Mouse (Mus musculus): ENCODE measurements around the gene Slc4a8. TPM values are rescaled to one million over a fixed set of nuclear protein-coding genes. Genes with fewer than 3 reads are reported as not detected.
A peak's percentile ranks its signal among the peaks of the same experiment; 100 is the strongest.

The Slc4a8 gene
- polyA plus RNA-seq, 1 experiment from 2014 or later, result 8.4 TPM

DNA sequence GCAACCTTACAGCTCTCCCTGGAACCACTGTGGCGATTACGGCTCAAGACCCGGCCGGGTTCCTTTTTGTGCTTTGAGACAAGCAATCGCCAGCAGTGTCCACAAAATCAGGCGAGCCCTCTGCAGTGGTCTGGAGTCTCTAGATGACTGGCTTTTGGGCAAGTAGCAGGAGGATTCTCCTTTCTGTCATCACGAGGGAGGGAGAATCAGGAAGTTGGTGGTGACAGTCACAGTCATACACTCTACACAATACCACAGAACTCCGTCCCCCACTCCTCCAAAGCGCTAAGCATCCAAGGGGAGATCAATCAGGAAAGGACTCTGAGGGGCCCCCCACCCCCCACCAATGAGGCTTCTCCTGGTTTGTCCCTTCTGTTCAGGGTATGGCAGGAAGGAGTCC is 33.0 kb upstream of the Slc4a8 start:
- 23% methylated on average over 9 of the region's 9 CpGs for WGBS
- Histone ChIP-seq H3K9me3 (replicated peaks) (no peaks in the 10 kb centered on the region), H3K4me1 (peaks cover 14% of the 10 kb centered on the region), H3K4me3 (peak overlapping the region; percentile 58), H3K36me3 (no peaks in the 10 kb centered on the region), H3K27me3 (ENCODE audit: low read depth, poor library complexity, severe bottlenecking) (peaks cover 67% of the 10 kb centered on the region), H3K27ac (replicated peaks) (no peak overlapping the region)
- DNase-seq (ENCODE audit: low spot score), result no peak

DNA sequence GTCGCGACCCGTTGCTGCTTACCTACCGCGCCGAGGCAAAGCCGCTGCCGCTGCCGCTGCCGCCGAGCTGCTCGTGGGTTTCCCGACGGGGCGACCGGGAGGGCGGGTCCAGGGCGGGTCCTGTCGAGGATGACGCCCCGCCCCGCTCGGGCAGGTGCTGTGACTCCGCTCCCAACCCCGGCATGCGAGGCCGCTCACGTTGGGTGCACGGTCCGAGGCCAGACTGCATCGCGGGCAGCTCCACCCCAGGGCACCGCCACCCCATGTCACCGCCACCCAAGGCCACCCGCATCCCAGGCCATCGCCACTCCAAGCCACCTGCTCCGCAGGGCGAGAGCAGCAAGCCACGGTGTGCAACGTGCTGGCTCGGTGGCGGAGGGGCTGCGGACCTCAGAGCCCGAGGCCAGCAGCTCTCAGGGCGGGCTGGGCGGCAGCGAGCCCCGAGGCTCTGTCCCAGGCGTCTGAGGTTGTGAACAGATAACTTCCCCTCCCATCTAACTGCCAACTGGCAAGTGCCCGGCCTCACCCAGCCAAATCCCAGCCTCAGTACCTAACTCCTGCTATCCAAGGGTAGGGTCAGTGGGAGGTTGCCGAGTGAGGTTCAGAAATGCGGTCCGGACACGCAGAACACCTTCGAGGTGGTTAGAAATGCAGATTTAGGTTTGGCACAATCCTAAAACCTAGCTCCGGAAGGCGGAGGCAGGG is 32.1 kb upstream of the Slc4a8 start, which contains the start of gene Galnt6:
Gene Galnt6, minus strand, starts transcription at position 96 of the 705 bp plus-strand sequence.
- 4% methylated on average over 50 of the region's 57 CpGs for WGBS
- Histone ChIP-seq H3K27ac (replicated peaks) (peak within 1 kb of the TSS; percentile 10; the same call in 1 of the 2 replicates), H3K9me3 (replicated peaks) (no peaks in the 10 kb centered on the region), H3K4me3 (peak within 1 kb of the TSS; percentile 58), H3K36me3 (no peaks in the 10 kb centered on the region), H3K27me3 (ENCODE audit: low read depth, poor library complexity, severe bottlenecking) (peaks cover 67% of the 10 kb centered on the region), H3K4me1 (peaks cover 14% of the 10 kb centered on the region)
- peak; percentile 37 for DNase-seq (ENCODE audit: low spot score)

DNA sequence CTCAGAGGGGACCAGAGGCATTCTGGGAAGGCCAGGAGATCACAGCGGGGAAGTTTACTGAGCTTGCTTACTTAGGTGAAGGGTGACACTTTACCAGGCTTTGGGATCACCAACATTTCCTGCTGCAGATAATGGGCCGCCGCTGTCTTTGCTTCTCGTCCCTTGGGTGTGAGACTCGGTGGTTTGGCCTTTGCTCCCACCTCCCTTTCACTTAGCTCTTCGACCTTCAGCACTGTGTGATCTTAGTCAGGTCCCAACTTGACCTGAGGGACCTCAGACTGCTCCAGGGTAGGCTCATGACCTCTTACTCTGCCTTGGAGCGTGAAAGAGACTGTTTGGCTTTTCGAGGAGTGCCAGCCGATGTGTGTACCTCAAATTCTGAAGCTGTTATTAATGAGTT is 30.5 kb upstream of the Slc4a8 start:
- no peaks in the 10 kb centered on the region for H3K9me3 ChIP-seq (replicated peaks)
- no peak overlapping the region for H3K27ac ChIP-seq (replicated peaks)
- H3K4me1 ChIP-seq, result peaks cover 14% of the 10 kb centered on the region
- no peaks in the 10 kb centered on the region for H3K36me3 ChIP-seq
- H3K27me3 ChIP-seq (ENCODE audit: low read depth, poor library complexity, severe bottlenecking), result peaks cover 67% of the 10 kb centered on the region
- WGBS, result 54% methylated on average over 9 of the region's 9 CpGs
- no peak overlapping the region for H3K4me3 ChIP-seq
- no peak for DNase-seq (ENCODE audit: low spot score)

DNA sequence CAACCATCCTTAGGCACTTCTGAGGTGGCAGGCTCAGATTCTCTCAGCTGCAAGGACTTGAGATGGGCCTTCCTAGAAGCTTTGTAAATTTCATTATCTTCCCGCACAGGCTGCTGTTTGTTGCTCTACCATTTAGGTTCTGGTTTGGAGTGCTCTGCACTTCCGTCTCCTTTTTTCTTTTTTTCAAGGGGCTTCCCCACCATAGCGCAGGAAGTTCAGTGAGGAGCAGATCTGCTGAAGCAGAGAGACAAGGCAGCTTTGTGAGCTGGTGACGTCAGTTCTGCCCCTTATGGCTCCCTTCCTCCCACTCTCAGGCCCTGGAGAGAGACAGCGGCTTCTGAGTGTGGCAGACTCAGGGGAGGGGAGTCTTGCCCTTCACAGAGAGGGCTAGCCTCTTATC is 29.0 kb upstream of the Slc4a8 start:
- no peak for DNase-seq (ENCODE audit: low spot score)
- Histone ChIP-seq H3K4me3 (no peak overlapping the region), H3K36me3 (no peaks in the 10 kb centered on the region), H3K4me1 (peaks cover 14% of the 10 kb centered on the region), H3K27me3 (ENCODE audit: low read depth, poor library complexity, severe bottlenecking) (peaks cover 57% of the 10 kb centered on the region), H3K27ac (replicated peaks) (no peak overlapping the region), H3K9me3 (replicated peaks) (no peaks in the 10 kb centered on the region)
- 41% methylated on average over 5 of the region's 5 CpGs for WGBS

DNA sequence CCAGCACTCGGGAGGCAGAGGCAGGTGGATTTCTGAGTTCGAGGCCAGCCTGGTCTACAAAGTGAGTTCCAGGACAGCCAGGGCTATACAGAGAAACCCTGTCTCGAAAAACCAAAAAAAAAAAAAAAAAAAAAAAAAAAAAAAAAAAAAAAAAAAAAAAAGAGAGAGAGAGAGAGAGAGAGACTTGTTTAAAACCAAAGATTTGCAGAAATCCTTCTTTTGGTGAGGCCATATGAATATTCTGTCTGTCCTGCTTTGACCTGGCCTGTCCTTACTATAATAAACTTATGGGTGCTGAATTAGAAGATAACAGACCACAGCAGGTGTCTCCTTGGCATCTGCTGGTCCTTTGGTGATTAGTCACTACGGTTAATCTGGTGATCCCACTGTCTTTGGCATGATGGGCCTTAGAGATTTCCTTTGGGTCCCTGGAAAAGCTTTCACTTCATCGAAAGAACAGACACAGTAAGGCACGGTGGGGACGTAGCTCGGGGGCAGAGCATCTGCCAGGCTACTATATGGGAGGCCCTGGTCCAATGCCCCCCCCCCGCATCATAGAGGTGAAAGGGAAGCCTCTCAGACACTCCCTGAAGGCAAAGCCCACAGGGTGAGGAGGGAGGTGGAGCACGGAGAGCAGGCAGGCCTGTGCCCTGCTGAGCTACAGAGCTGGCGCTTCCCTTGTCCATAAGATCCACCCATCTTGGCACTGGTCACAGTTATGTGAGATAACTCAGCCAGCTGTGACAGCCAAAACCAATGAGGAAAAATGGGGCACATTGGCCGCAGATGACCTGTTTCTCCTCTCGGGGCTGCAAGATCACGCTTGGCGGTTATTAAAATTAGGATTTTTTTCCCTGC is 26.2 kb upstream of the Slc4a8 start:
- H3K27me3 ChIP-seq (ENCODE audit: low read depth, poor library complexity, severe bottlenecking), result peaks cover 29% of the 10 kb centered on the region
- H3K27ac ChIP-seq (replicated peaks), result 0 out of 2 replicates have a peak overlapping the region, but pooled peaks have one; percentile 3
- H3K36me3 ChIP-seq, result no peaks in the 10 kb centered on the region
- DNase-seq (ENCODE audit: low spot score), result no peak
- WGBS, result 90% methylated on average over 14 of the region's 15 CpGs
- H3K9me3 ChIP-seq (replicated peaks), result no peaks in the 10 kb centered on the region
- H3K4me1 ChIP-seq, result no peaks in the 10 kb centered on the region
- H3K4me3 ChIP-seq, result no peak overlapping the region

DNA sequence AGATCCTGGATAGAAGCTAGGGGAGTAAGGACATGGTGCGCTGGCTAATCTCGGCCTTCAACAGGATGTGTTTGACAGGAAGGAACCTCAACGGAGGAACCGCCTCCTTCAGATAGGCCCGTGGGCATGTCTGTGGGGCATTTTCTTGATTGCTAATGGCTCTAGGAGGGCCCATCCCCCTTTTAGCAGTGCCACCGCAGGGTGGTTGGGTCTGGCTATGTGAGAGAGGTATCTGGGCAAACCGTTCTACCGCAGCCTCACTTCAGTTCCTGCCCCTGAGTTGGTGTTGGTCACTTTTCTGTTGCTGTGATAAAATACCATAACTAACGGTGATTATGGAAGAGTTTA is 25.6 kb upstream of the Slc4a8 start:
- peaks cover 23% of the 10 kb centered on the region for H3K27me3 ChIP-seq (ENCODE audit: low read depth, poor library complexity, severe bottlenecking)
- no peak for DNase-seq (ENCODE audit: low spot score)
- H3K9me3 ChIP-seq (replicated peaks), result no peaks in the 10 kb centered on the region
- H3K36me3 ChIP-seq, result no peaks in the 10 kb centered on the region
- no peak overlapping the region for H3K4me3 ChIP-seq
- H3K27ac ChIP-seq (replicated peaks), result no peak overlapping the region
- WGBS, result 89% methylated on average over 9 of the region's 9 CpGs
- H3K4me1 ChIP-seq, result no peaks in the 10 kb centered on the region

DNA sequence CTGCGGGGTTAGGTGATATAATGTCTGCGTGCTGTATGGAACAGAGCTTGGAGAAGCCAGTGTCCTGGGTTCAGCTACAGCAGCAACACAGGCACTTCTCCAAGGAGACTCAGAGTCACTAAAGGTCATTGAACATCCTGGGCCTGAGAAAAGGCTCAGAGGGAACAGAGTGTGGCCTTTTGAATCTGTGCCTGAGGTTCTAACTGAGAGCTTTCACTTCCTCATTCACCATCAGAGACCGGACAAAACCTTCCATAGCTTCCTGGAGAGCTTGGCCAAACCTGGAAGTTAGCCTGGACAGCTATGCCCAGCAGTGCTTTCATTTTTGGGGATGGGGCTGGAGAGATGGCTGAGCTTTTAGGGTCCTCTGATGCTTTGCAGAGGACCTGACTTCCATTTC is 23.9 kb upstream of the Slc4a8 start:
- WGBS, result 93% methylated on average over 3 of the region's 3 CpGs
- Histone ChIP-seq H3K27ac (replicated peaks) (no peak overlapping the region), H3K36me3 (no peaks in the 10 kb centered on the region), H3K4me3 (no peak overlapping the region), H3K9me3 (replicated peaks) (no peaks in the 10 kb centered on the region), H3K27me3 (ENCODE audit: low read depth, poor library complexity, severe bottlenecking) (peaks cover 6% of the 10 kb centered on the region; the same call in 1 of the 2 replicates), H3K4me1 (no peaks in the 10 kb centered on the region)
- no peak for DNase-seq (ENCODE audit: low spot score)

DNA sequence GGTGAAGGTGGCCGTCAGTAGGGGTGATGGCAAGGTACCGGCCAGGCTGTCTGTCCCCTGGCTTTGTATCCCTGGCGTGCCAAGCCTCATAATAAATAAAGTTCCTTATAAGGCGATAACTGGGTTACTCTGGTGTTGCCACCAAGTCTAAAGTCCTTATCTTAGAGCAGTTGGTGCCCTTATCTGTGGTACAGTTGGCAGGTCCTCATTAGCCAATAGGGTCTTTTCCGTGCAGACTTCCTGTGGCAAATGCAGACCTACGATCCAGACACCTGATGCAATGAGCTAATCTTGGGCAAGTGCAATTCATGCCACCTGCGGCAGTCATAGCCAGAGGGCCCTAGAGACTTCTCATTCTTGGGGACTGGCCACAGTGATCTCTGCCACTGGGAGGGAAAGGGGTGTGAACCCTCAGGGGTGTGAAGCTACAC is 23.2 kb upstream of the Slc4a8 start:
- WGBS, result 88% methylated on average over 7 of the region's 7 CpGs
- Histone ChIP-seq H3K4me3 (no peak overlapping the region), H3K27ac (replicated peaks) (no peak overlapping the region), H3K4me1 (no peaks in the 10 kb centered on the region), H3K36me3 (no peaks in the 10 kb centered on the region), H3K9me3 (replicated peaks) (no peaks in the 10 kb centered on the region), H3K27me3 (ENCODE audit: low read depth, poor library complexity, severe bottlenecking) (no peaks in the 10 kb centered on the region)
- no peak for DNase-seq (ENCODE audit: low spot score)

DNA sequence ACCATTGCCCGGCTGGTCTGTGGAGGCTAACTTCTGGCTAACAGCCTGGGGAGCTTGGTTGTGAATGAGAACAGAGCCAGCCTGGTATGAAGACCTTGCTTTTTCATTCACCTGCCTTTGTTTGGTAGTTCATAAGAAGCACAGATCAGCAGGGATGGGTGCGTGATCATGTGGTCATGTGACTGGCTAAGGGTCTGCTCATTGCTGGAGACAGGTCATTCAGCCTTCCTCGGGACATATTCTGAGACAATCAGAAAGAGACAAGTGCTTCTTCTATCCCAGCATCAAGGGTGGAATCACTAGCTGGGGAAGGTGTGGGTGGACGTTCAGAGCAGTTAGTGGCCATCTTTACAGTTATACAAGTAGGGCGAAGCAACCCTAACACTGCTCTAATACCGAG is 22.1 kb upstream of the Slc4a8 start:
- WGBS, result 85% methylated on average over 6 of the region's 6 CpGs
- H3K4me1 ChIP-seq, result no peaks in the 10 kb centered on the region
- H3K27ac ChIP-seq (replicated peaks), result no peak overlapping the region
- H3K27me3 ChIP-seq (ENCODE audit: low read depth, poor library complexity, severe bottlenecking), result no peaks in the 10 kb centered on the region
- no peaks in the 10 kb centered on the region for H3K9me3 ChIP-seq (replicated peaks)
- H3K4me3 ChIP-seq, result no peak overlapping the region
- H3K36me3 ChIP-seq, result no peaks in the 10 kb centered on the region
- no peak for DNase-seq (ENCODE audit: low spot score)

DNA sequence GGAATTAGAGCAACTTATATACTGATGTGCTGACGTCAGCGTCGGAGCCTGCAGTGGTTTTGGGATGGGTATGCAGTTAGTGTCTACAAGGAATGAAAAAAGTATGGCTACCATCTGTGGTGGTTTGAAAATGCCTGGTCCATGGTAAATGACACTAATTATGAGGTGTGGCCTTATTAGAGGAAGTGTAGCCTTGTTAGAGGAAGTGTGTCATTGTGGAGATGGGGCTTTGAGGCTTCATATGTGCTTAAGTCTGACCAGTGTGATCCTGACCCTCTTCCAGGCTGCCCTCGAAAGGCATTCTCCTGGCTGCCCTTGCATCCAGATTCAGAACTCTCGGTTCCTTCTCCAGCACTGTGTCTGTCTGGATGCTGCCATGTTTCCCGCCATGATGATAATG is 18.3 kb upstream of the Slc4a8 start:
- no peaks in the 10 kb centered on the region for H3K9me3 ChIP-seq (replicated peaks)

DNA sequence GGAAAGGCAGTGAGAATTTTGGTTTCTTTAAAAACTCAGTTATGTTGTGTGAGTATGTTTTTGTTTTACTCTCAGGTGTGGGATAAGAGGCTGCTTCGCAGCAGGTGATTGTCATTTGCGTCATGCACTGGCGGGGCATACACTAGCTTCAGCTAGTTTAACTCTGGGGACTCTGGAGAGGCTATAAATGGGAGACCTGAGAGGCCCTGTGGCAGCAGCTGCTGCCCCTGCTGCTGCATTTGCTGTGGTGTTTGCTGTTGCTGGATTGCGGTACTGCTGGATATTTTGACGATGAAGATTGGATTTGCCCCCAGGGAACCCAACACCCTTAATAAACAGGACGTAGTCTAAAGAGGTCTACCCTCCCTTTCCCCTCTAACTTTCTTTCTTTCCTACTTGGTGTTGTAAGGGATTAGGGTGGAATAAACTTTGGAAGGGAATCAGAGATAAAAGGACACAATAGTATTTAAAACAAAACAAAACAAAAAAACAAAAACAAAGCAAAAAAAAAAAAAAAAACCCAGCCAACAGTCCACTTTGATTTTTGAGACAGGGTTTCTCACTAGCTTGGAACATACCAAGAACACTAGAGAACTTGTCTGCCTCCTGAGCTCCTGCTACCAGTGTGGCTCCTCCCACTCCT is 14.9 kb upstream of the Slc4a8 start:
- H3K4me3 ChIP-seq, result peak overlapping the region; percentile 52
- no peaks in the 10 kb centered on the region for H3K36me3 ChIP-seq
- no peak for DNase-seq (ENCODE audit: low spot score)
- H3K27me3 ChIP-seq (ENCODE audit: low read depth, poor library complexity, severe bottlenecking), result peaks cover 21% of the 10 kb centered on the region
- WGBS, result 41% methylated on average over 6 of the region's 6 CpGs
- H3K4me1 ChIP-seq, result peaks cover 21% of the 10 kb centered on the region
- H3K27ac ChIP-seq (replicated peaks), result 0 out of 2 replicates have a peak overlapping the region, but pooled peaks have one; percentile 1
- no peaks in the 10 kb centered on the region for H3K9me3 ChIP-seq (replicated peaks)

More for the DNA sequence above, 18.3 kb upstream of the Slc4a8 start:
- 89% methylated on average over 6 of the region's 6 CpGs for WGBS
- Histone ChIP-seq H3K27ac (replicated peaks) (no peak overlapping the region), H3K4me3 (no peak overlapping the region), H3K4me1 (peaks cover 19% of the 10 kb centered on the region), H3K27me3 (ENCODE audit: low read depth, poor library complexity, severe bottlenecking) (peaks cover 5% of the 10 kb centered on the region), H3K36me3 (no peaks in the 10 kb centered on the region)
- no peak for DNase-seq (ENCODE audit: low spot score)

DNA sequence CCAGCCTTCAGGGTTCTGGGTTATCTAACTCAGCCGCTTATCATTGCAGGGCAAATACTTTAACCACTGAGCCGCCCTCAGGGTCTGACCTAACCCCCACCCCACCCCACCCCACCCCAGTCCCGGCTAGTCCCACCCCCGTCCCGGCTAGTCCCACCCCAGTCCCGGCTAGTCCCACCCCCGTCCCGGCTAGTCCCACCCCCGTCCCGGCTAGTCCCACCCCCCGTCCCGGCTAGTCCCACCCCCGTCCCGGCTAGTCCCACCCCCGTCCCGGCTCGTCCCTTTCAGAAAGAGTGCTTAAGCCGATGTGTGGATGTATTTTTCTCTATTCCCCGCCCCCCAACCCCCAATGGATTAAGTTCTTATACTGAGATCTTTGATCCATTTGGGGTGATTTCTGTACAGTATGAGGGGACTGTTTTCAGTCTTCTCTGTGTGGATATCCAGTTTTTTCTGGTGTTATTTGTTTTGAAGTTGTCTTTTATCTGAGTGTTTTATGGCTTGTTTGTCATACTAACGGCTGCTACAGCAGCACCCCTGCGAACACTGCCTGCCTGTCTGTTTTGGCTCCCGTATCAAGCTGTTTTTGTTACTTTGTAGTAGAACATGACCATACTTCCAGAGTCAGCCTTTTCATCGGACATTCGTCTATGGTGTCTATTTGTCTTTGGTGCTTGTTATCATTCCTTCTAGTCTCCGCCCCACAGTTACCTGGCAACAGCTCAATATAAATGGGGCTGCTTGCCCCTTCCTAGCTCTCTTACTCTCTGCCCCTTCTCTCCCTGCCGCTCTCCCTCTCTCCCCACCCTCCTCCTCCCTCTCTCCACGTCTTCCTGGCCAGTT is 14.2 kb upstream of the Slc4a8 start:
- DNase-seq (ENCODE audit: low spot score), result peak; percentile 36
- WGBS, result 2% methylated on average over 27 of the region's 27 CpGs
- no peaks in the 10 kb centered on the region for H3K9me3 ChIP-seq (replicated peaks)
- H3K27me3 ChIP-seq (ENCODE audit: low read depth, poor library complexity, severe bottlenecking), result peaks cover 21% of the 10 kb centered on the region
- peak overlapping the region; percentile 52 for H3K4me3 ChIP-seq
- peaks cover 21% of the 10 kb centered on the region for H3K4me1 ChIP-seq
- peak overlapping the region; percentile 1 for H3K27ac ChIP-seq (replicated peaks)
- no peaks in the 10 kb centered on the region for H3K36me3 ChIP-seq

Data from midbrain, embryonic 10.5 days (tissue).